Mouse (Mus musculus) cerebellum, adult 2 months (tissue): ENCODE data around the gene Leng8. TPM values are rescaled to one million over a fixed set of nuclear protein-coding genes. Genes with fewer than 3 reads are reported as not detected.

Source experiments
- DNase-seq, 2 experiments: peaks; one replicate each; pipeline ENCODE4 v3.0.0; 2021
- H3K27ac ChIP-seq: fragments of 200-500 bp; 2 replicates; pipeline ENCODE4 v1.5.1; 2012; ENCODE audit warnings: low read length, control low read depth, inconsistent platforms; ENCODE audit not compliant: insufficient read depth
- H3K27me3 ChIP-seq: fragments of 200-500 bp; 2 replicates; pipeline ENCODE4 v1.6.1; 2012; ENCODE audit warnings: inconsistent platforms, mild to moderate bottlenecking, low read length, moderate library complexity; ENCODE audit not compliant: control insufficient read depth, insufficient read depth
- H3K4me1 ChIP-seq: fragments of 200-500 bp; 2 replicates; pipeline ENCODE4 v1.6.1; 2011; ENCODE audit warnings: low read length; ENCODE audit not compliant: control insufficient read depth, insufficient read depth
- H3K4me3 ChIP-seq: fragments of 200-500 bp; replicated peaks from 2 replicates; pipeline ENCODE3; 2011; ENCODE audit warnings: mild to moderate bottlenecking, low read depth, low read length, control low read depth; ENCODE audit not compliant: insufficient read depth
- CTCF ChIP-seq: fragments of 200-500 bp; IDR thresholded peaks from 2 replicates; pipeline ENCODE4 v1.5.1; 2011; ENCODE audit warnings: low read depth, mild to moderate bottlenecking, control low read depth, low read length, moderate library complexity, borderline replicate concordance; ENCODE audit not compliant: insufficient read depth
- POLR2A ChIP-seq: fragments of 200-500 bp; IDR thresholded peaks from 2 replicates; pipeline ENCODE4 v1.6.1; 2011; ENCODE audit warnings: low read length, control low read depth, borderline replicate concordance; ENCODE audit not compliant: insufficient read depth
- WGBS: fragments of 180-500 bp; shearing (Covaris S2); methylation state at CpG from one replicate; pipeline ENCODE4 v1.1.7; 2018; 5-methylcytosine and 5-hydroxymethylcytosine counted together
- polyA plus RNA-seq: library from polyadenylated mRNA; depleted of rRNA; stranded (reverse); fragments of >200 nt; gene quantifications from 2 replicates; pipeline ENCODE4 v1.2.3, GENCODE M21; 2012

The Leng8 gene
- polyA plus RNA-seq, 1 experiment: 587 TPM

DNA sequence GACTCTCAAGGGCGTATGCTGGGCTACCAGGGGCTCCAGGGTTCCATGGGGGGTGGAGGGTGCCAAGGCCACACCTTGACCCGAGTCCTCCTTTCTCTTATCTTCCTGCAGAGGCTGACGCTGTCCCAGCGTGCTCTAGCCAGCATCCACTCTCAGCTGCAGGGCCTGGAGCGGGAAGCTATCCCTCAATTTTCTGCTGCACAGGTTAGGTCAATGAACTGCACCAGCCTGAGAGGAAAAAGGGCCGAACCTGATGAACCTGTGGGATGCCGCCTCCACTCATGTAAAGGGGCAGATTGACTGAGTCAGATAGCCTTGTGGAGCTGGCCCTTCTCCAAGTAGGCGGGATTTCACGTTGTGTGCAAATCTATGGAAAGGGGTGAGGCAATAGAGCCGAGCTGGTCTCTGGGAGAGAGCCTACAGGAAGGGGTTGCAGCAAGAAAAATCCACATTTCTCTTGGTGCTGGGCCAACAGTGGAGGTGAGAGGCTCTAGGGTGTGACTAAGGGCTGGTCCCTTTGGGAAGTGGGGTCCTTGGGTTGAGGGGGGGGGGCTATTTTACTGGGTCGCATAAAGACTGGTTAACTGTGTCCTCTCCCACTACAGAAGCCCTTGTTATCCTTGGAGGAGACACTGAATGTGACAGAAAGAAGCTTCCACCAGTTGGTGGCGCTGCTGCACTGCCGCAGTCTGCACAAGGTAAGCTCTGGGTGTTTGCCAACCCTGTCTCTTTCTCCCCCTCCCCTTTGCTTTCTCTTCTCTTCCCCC lies 6.0 kb upstream of the Leng8 start:
- Histone ChIP-seq H3K4me3 (no peak overlapping the region), H3K27ac (no peak overlapping the region), H3K4me1 (peaks cover 4% of the 10 kb centered on the region), H3K27me3 (no peaks in the 10 kb centered on the region)
- 21% methylated on average over 13 of the region's 13 CpGs for WGBS
- no peak for TF ChIP-seq POLR2A
- TF ChIP-seq CTCF: peak; percentile 93
- peak; percentile 82 to 85 for DNase-seq

DNA sequence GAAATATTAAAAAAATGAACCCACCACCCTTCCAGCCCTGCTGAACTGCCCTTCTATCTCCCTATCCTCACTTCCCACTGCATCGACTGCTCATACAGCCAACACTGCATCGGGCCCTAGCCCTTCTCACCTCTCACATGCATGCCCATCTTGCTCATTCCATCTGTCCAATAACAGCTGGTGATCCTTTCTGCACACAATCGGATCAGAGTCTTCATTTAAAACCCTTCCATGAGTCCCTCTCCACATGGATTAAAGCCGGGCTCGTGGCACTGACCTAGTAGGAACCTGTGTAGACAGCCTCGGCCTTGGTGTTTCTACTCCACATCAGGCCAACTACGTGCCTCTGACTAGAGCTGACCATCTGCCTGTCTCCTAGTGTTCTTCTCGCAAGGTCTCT lies 4.9 kb upstream of the Leng8 start:
- no peak overlapping the region for H3K4me3 ChIP-seq
- H3K4me1 ChIP-seq: peaks cover 4% of the 10 kb centered on the region
- DNase-seq: peak in 1 of 2 experiments; percentile 15
- no peak overlapping the region for H3K27ac ChIP-seq
- TF ChIP-seq CTCF (no peak), POLR2A (no peak)
- no peaks in the 10 kb centered on the region for H3K27me3 ChIP-seq
- 38% methylated on average over 8 of the region's 8 CpGs for WGBS

DNA sequence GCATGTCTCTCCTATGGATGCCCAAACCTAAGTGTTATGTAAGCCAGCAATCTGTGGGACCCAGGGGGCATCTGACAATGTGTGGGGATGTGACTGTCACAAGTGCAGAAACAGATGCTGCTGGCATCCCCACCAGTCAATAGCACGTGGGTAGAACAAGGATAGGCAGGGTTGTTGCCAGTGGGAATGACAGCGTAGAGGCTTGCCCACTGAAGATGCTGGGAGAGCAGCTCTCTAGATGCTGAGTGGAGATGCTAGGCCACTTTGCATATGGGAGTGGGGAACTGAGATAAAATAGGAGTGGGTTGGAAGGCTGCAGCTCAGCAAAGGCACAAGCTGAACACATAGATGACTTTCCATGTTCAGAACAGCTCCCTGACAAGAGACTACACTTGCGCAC lies 4.3 kb upstream of the Leng8 start:
- Histone ChIP-seq H3K27ac (no peak overlapping the region), H3K4me1 (peaks cover 4% of the 10 kb centered on the region), H3K27me3 (no peaks in the 10 kb centered on the region), H3K4me3 (no peak overlapping the region)
- DNase-seq: peak in 1 of 2 experiments; percentile 18
- WGBS: 51% methylated on average over 3 of the region's 3 CpGs
- TF ChIP-seq POLR2A: no peak
- TF ChIP-seq CTCF: no peak

DNA sequence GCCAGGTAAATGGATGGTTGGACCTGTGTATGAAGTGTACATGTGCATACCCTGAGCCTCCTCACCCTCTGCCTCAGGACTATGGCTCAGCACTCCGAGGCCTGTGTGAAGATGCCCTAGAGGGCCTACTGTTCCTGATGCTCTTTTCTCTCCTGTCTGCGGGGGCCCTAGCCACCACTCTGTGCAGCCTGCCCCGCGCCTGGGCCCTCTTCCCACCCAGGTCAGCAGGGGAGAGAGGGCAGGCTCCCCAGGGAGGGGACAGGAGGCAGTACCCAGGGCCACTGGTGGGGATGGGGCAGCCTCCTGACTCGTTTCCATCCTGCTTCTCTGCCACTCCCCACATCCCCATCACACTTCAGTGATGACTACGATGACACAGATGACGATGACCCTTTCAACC lies 3.8 kb upstream of the Leng8 start:
- H3K27ac ChIP-seq: no peak overlapping the region
- H3K4me1 ChIP-seq: peaks cover 4% of the 10 kb centered on the region
- 75% methylated on average over 7 of the region's 7 CpGs for WGBS
- H3K27me3 ChIP-seq: no peaks in the 10 kb centered on the region
- H3K4me3 ChIP-seq: no peak overlapping the region
- no peak for TF ChIP-seq POLR2A
- DNase-seq: peak in 1 of 2 experiments; percentile 16

DNA sequence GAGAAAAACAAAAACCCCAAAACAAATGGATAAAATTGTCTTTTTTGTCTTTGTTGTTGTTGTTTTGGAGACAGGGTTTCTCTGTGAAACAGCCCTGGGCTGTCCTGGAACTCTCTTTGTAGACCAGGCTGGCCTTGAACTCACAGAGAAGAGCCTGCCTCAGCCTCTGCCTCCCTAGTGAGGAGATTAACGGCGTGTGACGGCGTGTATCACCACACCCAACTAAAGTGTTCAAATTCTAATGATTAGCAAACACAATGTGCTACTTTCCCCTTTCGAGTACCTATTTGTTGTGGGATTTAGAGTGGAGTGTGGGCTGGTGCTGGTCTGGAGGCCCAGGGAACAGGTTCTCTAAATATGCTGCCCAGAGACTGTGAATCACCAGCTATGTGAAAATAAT lies 1.9 kb upstream of the Leng8 start:
- Histone ChIP-seq H3K27me3 (no peaks in the 10 kb centered on the region), H3K4me3 (no peak overlapping the region), H3K27ac (no peak overlapping the region), H3K4me1 (peaks cover 7% of the 10 kb centered on the region; the same call in 1 of the 2 replicates)
- TF ChIP-seq CTCF: no peak
- WGBS: 86% methylated on average over 5 of the region's 5 CpGs
- peak in 1 of 2 experiments; percentile 6 for DNase-seq

DNA sequence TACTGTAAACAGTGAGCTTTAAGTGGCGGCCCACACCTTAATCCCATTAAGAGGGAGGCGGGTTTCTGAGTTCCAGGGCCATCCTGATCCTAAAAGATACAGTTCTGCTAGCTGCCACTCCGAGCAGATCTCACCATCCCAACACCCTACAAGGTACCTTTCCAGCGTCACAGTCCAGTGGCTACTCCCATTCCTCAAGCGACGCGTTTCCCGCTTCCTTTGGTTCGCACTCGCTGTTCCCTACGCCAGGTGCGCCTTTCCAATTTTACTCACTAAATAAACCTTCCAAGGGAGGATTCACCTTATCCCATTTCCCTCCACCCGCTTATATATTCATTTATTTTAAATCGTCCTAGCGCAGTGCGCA lies 452 bp upstream of the Leng8 start:
- Histone ChIP-seq H3K4me3 (peak overlapping the region; percentile 78), H3K4me1 (peaks cover 7% of the 10 kb centered on the region; the same call in 1 of the 2 replicates)
- under 1% methylated on average over 16 of the region's 16 CpGs for WGBS

DNA sequence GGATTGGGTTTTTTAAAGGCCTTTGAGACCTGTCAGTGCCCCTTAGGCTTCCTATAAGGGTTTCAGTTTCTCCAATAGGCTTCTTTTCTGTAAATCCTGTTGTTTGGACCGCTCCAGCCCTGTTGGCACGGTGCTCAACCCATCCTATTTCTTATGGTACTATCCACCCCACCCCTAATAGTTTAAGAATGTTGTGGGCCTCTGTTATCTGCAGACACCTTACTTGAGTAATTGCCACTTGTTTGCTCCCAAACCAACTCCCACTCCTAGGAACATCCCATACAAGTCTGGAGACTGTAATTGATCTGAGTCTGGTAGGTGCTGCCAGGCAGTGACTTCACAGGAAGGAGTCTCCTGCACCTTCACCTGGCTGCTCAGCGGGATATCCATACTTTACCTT lies 907 bp downstream of the Leng8 start:
- DNase-seq: no peak
- H3K27me3 ChIP-seq: no peaks in the 10 kb centered on the region
- H3K4me1 ChIP-seq: peaks cover 3% of the 10 kb centered on the region; the same call in 1 of the 2 replicates
- TF ChIP-seq POLR2A: no peak
- TF ChIP-seq CTCF: no peak
- no peak overlapping the region for H3K27ac ChIP-seq
- H3K4me3 ChIP-seq: peak overlapping the region; percentile 73
- 39% methylated on average over 3 of the region's 3 CpGs for WGBS

More for the DNA sequence above, 452 bp upstream of the Leng8 start:
- H3K27ac ChIP-seq: peak overlapping the region; percentile 65
- H3K27me3 ChIP-seq: no peaks in the 10 kb centered on the region
- DNase-seq: no peak
- TF ChIP-seq POLR2A (no peak), CTCF (no peak)

DNA sequence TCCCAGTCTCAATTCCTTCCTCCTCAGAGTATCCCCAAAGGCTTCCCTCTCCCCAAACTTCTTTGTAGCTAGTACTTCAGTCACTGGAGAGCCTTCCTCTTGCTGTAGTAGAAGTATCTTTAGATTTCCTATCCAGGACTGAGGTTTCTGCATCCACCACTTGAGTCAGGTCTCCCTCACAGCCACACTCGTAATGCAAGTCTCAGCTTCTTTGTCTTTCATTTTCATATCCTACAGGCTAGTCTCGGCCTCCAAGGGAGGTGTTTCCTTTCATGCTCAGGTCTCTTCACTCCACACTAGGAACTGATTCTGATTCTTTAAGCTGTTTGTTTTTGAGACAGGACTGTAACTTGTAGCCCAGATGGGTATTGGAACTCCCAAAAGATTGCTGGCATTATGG lies 1.3 kb downstream of the Leng8 start:
- no peak for DNase-seq
- no peak overlapping the region for H3K4me3 ChIP-seq

More for the DNA sequence above, 1.3 kb downstream of the Leng8 start:
- no peaks in the 10 kb centered on the region for H3K27me3 ChIP-seq
- no peak overlapping the region for H3K27ac ChIP-seq
- no peak for TF ChIP-seq POLR2A
- TF ChIP-seq CTCF: no peak
- WGBS: 63% methylated on average over 2 of the region's 2 CpGs
- peaks cover 3% of the 10 kb centered on the region; the same call in 1 of the 2 replicates for H3K4me1 ChIP-seq
